Mouse (Mus musculus) bone marrow macrophage, adult 2 months (primary cell): ENCODE measurements around the gene 1600012H06Rik.

ENCODE experiments used
- CTCF ChIP-seq: IDR thresholded peaks from 2 replicates; pipeline ENCODE4 v1.5.1; 2012; ENCODE audit warnings: low read depth, mild to moderate bottlenecking, low read length, moderate library complexity
- POLR2A ChIP-seq: IDR thresholded peaks from 2 replicates; pipeline ENCODE4 v1.6.1; 2012; ENCODE audit warnings: mild to moderate bottlenecking, low read depth, low read length, borderline replicate concordance

DNA sequence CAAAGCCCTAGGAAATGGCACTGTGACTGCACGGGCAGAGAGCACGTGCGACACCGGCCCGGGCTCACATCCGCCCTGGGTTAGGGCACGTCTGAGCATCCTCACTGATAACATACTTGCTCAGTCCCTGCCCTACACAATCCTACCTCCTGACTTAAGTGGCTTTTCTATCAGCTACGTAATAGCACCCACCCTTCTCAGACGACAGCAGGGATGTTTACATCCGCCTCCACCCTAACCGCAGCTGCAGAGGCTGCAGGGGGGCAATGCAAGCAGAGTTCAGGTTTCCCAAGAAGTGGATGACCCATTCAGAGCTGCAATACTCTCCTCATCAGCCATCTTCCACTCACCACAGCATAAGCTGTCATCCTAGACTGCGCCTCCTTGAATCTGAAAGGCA, 35.8 kb upstream of the 1600012H06Rik start:
- no peak for TF ChIP-seq CTCF
- TF ChIP-seq POLR2A = no peak
